Mouse (Mus musculus) kidney, adult 18-20 months (tissue): Measurements from ENCODE around the gene Spo11.

Source experiments
- DNase-seq: peaks from one replicate; pipeline ENCODE4 v3.0.0; 2021

Spo11 gene

DNA sequence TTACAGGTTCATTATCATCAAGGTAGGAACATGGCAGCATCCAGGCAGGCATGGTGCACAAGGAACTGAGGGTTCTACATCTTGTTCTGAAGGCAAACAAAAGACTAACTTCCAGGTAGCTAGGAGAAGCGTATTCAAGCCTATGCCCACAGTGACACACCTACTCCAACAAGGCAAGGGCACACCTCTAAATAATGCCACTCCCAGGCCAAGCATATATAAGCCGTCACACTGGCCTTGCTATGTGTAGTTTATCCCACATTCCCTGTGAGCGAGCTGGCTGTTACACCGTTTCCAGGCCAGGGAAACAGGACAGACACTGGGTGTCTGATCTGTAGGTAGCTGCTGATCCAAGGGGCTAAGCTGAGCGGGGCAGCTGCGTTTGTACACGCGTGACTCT lies 33.9 kb downstream of the Spo11 start:
- DNase-seq, result no peak

DNA sequence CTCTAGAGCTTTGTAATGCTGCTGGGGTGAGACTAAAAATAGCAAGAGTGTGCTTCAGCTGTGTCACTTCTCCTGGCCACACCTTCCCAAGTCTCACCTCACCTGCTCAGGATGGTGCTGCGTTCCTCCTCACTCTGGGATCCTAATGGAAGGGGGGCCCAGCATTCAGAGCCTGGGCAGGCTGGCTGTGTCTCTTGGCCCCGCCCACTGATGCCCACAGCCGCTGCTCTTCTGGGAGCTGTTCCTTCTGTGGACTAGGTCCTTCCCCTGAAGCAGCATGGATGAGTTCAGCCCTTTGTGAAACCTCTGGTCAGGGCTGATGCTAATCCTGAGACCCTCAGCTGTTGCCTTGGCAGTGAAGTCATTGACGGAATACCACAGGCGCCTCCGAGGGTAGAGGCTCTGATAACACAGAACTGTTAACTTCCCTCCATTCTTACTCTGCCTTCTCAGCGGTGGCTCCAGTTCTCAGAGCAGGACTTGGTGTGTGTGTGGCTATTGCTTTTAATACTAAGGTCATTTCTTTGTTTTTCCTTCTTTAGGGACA lies 37.3 kb downstream of the Spo11 start:
- DNase-seq, result no peak

DNA sequence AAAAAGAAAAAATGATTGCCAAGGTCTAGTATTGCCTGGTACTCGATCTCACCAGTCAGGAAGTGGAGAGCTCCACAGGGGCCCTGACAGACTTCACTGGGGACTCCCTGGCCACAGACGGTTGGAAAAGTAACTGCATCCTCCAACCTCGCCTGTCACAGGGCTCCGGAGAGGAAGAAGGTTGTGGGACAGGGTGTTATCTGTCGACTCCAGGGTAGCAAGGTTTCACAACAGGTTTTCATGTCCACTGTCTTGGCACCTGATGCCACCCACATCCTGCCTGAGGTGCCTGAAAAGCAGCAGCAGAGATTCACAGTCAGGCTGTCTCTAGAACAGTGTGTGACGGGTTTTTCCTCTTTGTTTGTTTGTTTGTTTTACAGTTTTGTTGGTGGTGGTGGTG lies 40.4 kb downstream of the Spo11 start:
- no peak for DNase-seq

DNA sequence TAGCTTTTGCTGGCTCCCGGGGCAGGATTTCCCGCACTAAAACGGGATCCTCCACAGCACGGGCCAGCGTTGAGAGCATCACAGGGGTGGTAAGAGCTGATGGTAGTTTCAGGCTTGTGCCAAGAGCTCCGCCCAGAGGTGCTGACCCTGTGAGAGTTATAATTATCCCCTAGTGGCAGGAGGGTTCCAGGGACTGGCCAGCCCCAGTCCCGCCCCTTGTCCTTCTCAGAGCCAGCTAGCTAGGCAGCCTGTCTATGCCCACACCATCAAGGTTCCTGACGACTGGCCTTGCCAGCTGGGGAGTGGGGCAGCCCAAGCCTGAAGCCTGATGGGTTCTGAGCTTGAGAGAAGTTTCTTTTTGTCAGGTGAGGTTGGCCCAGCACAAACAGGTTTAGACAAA lies 41.1 kb downstream of the Spo11 start:
- DNase-seq, result peak; percentile 47

DNA sequence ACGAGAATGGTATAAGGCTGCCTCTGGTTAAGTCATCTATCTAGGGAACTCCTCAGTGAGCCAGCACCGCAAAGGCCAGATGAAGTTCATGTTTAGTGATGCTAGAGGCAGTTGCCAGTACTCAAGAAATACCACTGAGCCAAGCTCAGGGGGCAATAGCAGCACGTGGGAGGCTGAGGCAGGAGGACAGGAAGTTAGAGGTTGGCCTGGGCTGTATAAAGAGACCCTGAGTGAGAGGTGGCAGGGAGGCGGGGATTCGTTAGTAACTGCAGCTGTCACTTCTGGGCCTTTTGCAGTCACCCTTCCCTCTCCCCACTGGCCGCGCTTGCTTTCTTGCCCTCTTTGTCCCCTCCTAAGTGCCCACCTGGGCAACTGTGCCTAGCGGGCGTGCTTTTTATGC lies 41.8 kb downstream of the Spo11 start:
- DNase-seq, result no peak

DNA sequence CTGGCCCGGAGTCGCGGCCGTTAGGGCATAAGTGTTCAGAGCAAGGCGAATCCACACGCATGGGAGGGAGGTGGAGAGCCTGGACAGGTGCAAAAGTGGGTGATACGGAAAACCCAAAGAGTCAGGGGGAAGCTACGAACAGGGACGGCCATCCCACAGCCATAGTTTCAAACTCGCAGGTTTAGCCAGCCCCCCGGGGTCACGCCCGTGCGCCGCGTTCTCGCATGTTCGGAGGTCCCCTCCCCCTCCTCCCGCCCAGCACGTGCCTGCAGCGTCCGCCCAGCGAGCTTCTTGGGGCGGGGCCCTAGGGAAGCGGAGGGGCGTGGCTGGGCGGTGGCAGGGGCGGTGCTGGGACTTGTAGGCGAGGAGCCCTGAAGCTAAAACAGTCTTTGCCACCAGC lies 42.3 kb downstream of the Spo11 start:
- DNase-seq, result peak; percentile 94

DNA sequence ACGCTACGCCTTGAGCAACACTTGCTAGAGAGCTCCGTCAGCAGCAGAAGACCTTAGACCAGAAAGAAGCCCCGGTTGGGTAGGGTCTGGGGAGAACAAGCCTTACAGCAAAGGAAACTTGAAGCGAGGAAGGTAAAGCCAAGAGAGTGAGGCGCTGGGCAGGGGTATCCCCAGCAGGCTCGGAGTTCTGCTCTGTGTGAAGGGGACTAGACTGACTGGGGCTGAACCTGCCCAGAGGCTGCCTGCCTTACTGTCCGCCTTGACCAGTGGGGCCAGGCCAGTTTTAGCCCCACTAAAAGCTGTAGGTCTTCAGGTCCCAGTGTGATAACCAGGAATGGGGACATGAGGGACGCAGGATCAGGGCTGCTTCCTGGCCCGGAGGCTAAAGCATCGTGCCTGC lies 42.9 kb downstream of the Spo11 start, which contains the start of gene Rbm38:
Gene Rbm38 (plus strand): TSS at position 69 of the 400 bp plus-strand sequence.
- DNase-seq, result no peak

DNA sequence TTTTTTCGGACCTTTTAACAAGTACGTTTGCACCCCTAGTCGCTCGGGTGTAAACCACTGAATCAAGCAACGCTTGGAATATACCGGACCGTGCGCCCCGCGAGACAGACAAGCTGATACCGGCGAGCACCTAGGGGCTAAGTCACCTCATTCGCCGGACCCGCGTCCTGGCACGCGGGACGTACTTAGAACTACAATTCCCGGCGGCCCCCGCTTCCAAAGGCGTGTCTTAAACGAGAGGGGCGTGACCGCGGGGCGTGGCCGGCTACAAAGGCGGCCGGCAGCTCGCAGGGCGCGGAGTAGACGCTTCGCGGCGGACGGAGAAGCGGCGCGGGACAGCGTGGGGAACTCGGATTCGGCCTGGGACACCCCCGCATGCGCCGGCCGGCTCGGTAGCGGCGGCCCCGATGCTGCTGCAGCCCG lies 44.1 kb downstream of the Spo11 start:
- peak; percentile 95 for DNase-seq

DNA sequence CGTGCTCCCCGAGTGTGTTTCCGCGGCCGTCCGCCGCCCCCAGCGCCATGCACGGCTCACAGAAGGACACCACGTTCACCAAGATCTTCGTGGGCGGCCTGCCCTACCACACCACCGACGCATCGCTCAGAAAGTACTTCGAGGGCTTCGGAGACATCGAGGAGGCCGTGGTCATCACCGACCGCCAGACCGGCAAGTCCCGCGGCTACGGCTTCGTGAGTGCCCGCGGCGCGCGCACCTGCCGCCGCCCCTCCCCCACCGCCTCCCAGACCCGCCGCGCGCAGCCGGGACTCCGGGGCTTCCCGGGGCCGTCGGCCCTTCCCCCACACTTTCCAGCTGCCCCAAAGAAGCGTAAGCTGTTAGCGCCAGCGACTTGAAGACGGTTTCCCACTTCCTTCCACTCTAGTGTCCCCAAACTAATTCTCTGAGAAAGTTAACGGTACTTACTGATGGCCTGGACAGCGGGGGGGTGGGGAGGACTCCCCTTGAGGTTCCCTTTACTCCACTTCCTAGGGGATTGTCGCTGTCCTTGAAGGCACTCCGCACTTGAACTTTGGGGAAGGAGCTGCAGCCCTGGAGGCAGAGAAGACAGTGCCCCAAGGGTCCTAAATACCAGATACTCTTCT lies 44.7 kb downstream of the Spo11 start:
- DNase-seq, result peak; percentile 13

DNA sequence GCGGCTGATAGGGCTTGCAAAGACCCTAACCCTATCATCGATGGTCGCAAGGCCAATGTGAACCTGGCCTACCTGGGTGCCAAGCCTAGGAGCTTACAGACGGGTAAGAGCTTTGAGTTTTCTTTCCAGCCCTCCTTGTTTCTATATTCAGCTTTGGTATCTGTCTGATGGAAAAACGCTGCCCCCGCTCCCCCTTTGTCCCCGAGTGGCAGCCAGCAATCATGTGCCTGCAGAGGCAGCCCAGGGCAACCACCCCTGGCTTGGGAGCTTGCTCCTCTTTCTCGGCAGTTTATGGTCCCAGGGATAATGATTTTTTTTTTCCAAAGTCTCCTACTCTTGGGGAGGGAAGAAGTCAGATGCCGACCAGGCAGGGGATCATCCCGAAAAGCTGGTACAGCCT lies 45.3 kb downstream of the Spo11 start:
- DNase-seq, result no peak

DNA sequence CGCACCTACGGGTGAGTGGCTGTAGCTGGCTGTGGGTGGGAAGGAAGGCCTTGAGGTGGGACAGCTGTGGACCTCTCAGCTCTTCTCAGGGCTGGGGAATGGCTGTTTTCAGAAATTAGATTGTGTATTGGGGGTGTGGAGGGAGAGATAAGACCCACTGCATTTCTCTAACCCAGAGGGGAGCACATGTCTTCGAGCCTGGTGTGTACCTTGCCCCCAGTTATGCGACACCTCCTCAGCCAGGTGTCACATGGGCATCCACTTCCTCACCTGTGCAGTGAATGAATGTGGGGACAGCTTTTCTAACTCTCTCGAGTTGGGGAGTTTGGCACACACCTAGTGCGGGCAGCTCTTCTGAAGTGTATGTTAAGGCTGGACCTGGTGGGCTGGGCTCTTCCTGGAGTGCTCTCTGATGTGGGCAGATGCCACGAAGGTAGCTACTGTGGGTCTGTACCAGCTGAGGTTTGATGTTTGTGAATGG lies 45.9 kb downstream of the Spo11 start:
- no peak for DNase-seq

DNA sequence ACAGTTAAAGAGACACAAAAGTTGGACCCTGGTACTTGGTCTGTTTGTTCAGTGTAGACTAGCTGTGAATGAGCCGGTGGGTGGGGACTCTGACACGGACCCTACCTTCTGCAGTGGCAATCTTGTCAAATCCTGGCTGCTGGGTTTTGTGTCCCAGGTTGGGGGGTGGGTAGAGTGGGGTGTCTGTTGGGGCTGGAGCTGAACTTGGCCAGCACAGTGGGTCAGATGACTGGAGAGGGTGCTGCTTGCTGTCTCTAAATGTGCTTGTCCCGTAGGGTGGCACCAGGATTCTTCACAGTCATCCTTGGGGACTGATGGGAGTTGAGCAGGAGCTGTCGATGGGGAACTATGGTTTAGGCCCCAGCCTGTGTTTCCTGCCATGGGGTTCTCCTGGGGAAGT lies 46.5 kb downstream of the Spo11 start:
- no peak for DNase-seq

DNA sequence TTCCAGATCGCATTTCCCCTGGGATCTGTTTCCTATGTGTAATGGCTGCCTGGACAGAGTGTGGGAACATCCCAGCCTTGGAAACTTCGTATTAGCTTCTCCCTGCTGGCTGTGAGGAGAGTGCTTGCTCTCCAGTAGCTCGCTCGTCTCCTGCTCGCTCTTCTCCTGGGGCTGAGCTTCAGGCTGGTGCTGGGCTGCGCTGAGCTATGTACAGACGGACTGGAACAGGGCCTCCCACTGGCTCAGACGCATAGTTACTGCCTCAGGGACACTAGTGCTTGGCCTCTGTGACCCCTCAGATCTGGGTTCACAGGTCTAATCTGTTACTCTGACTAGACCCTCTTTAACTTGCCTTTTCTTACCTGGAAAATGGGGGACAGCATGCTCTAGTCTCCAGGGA lies 46.9 kb downstream of the Spo11 start:
- DNase-seq, result no peak

DNA sequence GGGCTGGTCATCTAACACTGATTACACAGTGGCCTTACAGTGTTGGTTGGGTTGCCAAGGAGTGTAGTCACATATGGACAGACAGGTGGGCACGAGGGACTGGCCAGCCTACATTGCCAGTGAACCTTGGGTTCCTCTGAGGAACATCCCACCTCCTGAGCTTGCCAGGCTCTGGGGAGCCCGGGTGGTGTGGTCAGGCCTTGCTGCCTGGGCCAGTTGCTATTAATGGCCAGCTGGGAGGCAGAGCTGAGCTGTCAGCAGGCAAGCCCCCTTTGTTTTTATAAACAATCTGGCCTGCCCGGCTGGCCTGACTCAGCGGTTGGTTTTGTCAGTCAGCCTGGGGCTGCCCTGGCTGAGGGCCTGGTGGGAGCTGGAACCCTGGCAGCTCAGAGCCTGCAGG lies 47.4 kb downstream of the Spo11 start:
- no peak for DNase-seq

DNA sequence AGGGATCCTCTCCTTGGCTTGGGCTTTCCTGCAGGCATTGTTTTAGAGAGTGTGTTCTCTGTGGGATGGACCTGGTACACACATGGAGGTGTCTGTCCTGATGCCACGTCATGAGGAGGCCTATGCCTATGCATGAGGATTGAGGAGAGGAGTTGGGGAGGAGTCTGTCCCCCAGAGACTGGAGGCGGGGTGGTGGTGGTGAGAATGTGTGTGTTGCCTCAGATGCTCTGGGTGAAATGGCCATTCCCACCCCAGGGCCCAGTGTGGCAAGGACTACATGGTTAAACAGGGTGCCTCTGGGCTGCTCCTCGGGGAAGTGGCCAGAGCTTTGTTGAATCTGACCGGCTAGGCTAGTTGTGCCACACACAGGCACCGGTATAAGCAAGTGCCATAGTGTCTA lies 48.8 kb downstream of the Spo11 start:
- DNase-seq, result no peak

DNA sequence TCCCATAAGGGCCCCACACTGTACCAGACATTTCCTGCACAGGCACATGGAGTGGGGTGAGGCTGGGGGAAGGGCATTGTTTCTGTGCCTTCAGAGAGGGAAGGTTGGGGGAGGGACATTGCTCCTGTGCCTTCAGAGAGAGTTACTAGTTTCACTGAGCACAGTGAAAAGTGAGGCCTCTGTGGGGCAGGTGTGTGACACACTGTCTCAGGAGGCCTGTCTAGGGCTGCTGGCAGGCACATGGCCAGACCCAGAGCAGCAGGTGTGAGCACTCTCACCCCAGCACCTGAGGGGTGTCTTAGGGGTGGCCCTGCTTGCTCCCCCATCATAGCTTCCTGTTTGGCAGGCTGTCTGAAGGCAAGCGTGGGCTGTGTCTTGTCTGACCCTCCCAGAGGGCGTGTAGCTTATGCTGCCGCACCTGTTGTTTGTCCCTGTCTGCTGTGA lies 49.2 kb downstream of the Spo11 start:
- no peak for DNase-seq

DNA sequence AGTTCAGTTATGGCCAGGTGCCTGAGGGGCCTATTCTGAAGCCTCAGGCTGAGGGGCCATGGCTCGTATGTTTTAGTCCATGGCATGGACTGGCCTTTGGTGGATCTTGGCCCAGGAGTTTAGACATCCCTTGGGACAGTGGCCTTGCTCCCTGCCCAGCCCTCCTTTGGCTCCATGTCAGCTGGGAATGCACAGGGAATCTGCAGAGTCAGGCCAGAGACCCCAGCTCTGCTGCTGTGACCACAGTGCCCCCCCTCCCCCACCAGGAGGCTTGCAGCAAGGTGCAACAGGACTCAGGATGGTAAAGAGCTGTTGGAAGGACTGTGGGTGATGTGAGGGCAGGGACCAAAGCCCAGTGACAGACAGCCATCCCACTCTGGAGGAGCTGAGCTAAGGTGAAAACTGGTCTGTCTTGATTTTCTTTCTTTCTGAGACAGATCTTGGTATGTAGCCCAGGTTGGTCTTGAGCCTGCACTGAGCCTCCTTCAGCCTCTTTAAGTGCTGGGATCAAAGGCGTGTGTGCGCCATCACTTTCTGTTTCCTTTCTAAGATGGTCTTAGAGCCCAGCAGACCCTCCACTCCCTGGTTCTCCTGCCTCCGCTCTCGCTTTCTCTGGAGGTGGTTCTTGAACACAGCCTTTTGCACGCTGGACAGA lies 49.8 kb downstream of the Spo11 start:
- DNase-seq, result no peak

DNA sequence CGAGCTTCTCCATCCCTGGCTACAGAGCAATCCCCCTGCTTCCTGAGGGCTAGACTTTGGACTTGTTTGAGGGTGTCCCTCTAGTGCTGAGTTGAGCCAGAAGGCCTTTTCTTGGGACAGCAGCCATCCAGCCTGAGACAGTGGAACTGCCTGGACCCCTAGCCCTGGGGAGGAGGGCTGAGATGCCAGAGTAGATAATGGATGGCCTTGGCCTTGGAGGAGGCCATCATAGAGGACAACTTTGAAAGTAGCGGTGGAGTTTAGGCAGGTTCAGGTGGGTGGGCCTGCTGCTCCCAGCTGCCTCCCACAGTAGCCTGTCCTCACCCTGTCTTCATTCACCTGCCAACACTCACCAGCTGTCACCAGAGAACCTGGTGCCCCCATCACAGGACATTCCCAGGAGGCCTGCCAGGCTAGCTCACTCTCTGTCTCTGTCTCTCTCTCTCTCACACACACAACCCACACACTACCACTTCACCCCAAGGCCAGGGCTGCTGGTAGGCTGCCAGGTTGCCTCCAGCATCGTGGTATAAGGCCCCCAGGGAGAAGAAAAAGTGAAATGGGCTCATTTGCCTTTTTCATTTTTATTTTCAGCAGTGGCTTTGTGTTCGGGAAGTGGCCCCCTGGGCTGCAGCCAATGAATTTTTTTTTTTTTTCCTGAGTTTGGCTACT lies 50.5 kb downstream of the Spo11 start:
- DNase-seq, result no peak

DNA sequence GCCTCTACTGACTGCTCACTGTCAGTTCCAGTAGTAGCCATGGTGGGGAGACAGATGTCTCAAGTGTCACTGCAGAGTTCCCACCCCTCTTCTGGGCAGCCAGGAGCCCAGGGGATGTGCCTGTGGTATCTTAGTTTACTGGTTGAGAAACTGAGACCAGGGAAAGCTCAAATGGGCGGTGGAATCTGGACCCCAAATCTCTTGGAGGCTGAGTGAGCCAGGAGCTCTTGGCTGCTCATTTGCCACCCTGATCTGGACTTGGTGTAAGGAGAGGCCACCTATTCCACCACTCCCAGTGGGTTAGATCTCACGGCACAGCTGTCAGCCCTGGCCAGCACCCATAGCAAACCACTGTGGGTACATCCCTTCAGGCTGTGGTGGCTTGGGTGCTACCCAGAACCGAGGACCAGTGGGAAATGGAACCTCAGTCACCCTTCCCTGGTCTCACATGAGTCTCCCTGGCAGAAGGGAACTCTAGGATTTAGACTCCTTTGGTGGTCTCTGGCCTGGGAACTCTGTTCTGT lies 51.1 kb downstream of the Spo11 start:
- DNase-seq, result no peak

DNA sequence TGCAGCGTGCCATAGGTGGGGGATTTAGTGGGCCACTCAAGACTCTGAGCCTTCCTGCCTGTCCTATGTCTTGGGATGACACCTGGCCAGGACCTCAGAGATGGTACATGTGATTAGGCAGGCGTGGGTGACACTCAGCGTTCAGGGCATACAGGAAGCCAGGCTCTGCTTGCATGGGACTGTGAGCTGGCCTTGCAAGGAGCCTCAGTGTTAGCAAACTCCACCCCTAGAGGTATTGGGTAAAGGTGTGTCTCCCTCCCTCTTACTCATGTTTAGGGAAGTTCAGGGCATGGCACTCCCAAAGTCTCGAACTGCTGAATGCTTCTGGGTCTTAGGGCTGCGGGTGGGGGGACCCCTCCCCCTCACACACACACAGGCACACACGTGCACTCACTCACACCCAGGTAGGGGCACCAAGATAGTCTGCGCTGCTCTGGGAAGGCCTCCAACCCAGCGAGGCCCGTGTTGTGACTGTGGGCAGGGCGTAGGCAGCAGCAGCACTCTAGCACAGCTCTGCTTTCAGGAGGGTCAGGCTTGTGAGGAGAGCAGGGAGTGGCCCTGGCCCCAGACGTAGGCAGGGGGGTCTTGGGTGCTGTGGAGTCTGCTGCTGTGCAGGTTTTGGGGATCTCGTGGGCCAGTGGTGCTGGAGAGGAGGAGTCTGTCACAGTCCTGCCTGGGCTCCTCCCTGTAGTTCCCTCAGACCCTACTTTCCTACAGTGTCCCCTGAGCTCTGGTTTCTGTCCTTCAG lies 53.3 kb downstream of the Spo11 start:
- DNase-seq, result no peak

DNA sequence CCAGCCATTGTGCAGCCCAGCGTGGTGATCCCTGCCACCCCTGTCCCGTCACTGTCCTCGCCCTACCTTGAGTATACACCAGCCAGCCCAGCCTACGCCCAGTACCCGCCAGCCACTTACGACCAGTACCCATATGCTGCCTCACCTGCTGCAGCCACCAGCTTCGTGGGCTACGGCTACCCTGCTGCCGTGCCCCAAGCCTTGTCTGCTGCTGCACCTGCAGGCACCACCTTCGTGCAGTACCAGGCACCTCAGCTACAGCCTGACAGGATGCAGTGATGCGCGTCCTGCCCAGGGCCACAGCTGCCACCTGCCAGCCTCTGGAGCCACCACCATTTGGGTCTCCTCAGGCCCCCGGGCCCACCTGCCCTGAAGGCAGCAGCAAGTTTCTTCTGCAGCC lies 56.0 kb downstream of the Spo11 start:
- DNase-seq, result no peak

DNA sequence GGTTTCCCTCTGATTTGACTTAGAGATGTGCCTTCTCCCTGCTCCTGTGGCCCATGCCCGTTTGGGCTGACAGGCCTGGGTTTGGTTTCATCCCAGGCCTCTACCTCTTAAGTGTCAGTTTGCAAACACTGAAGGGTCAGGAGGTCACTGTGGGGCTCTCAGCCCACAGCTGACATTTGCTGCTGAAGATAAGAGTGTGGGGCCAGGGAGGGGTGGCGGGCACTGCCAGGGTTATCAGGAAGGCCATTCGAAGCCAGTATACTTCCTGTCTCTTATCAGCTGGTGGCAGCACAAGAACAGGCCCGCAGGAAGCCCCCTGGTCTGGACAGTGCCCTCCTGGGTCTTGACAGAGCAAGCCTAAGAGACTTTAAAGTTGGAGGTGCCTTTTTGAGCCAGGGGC lies 57.5 kb downstream of the Spo11 start:
- no peak for DNase-seq

DNA sequence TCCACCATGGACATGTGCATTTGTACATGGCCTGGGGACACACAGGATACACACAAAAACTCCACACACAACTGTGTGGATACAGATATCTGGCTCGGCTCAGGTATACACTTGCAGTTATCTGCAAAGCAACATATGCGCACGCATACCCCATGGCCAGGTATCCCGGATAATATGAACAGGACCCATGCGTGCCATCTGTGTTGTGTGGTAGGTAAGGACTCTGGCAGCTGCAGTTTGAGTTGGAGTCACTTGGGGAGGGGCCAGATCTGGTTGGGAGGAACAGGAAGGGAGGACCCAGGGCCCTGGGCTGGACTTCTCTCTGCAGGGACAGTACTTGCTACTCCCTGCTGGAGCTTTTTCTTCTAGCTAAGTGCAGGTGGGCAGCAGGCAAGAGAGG lies 58.2 kb downstream of the Spo11 start:
- DNase-seq, result no peak
